9 mouse cellular contexts compared by ENCODE assay signal in the genomic region with DNA sequence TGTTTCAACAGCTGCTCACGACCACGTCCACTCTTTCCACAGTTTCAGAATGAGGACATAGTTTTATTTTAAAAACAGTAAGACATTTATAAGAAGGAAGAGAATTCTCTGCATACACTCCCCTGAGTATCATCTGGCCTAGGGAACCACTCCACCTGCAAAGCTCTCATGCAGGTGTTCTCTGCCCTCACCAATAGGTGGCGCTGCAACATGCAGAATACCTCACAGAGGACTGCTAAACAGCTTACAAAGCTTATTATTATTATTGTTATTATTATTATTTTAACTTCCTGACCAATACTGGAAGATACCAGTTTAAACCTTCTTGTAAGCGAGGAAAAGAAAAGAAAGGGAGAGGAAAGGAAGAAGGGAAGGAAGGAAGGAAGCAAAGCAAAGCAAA.
DNase-seq lines count a peak whose midpoint lies in the region; ATAC-seq and TF ChIP-seq lines count a peak whose summit lies in the region.
"Had no signal": no experiment of that assay in that cellular context is flagged by ENCODE, and none has a peak within 500 bp of the region (broad histone marks: within the 10 kb centered on the region; RNA-seq: fewer than 3 reads in every experiment).

No protein-coding gene starts in this region.

- DNase-seq in frontal cortex, postnatal 25 days (ENCODE audit: low spot score in 2 of 2) = no peak
- DNase-seq in urinary bladder, adult 18-20 months (ENCODE audit: low spot score in 2 of 2) = peak; percentile 13 to 21
- DNase-seq in urinary bladder, adult 2 months (ENCODE audit: low spot score) = no peak
- peak; percentile 38 for DNase-seq in embryo, embryonic 9.5 days (ENCODE audit: extremely low spot score)
- peak; percentile 86 for DNase-seq in hindbrain, postnatal 0 days (ENCODE audit: low spot score)
- peak; percentile 71 for DNase-seq in limb, embryonic 11.5 days (ENCODE audit: low spot score)
- DNase-seq in retina, adult 2 months (ENCODE audit: low read depth, low spot score) = peak; percentile 51

- 22% methylated on average over 4 of the region's 4 CpGs for WGBS in hindbrain, postnatal 0 days
- 24% methylated on average over 4 of the region's 4 CpGs for WGBS in limb, embryonic 11.5 days

- H3K27ac ChIP-seq in hindbrain, postnatal 0 days = no peak overlapping the region
- no peak overlapping the region for H3K27ac ChIP-seq in limb, embryonic 11.5 days (replicated peaks; ENCODE audit: low read depth, low read length)

- H3K36me3 ChIP-seq in hindbrain, postnatal 0 days (ENCODE audit: insufficient read depth, low read length) = no peaks in the 10 kb centered on the region
- H3K36me3 ChIP-seq in limb, embryonic 11.5 days (ENCODE audit: control insufficient read depth, insufficient read depth, low read length) = no peaks in the 10 kb centered on the region
- H3K36me3 ChIP-seq: G1E had no signal

- no peak overlapping the region for H3K4me2 ChIP-seq in hindbrain, postnatal 0 days (ENCODE audit: low read depth, low read length)
- H3K4me2 ChIP-seq in limb, embryonic 11.5 days (ENCODE audit: low read depth, severe bottlenecking) = no peak overlapping the region

- H3K4me1 ChIP-seq in hindbrain, postnatal 0 days (ENCODE audit: insufficient read depth, low read length) = 0 out of 2 replicates have a peak, but pooled peaks cover 6% of the 10 kb centered on the region
- no peaks in the 10 kb centered on the region for H3K4me1 ChIP-seq in limb, embryonic 11.5 days (ENCODE audit: control insufficient read depth, insufficient read depth, low read length)

- no peaks in the 10 kb centered on the region for H3K27me3 ChIP-seq in hindbrain, postnatal 0 days (ENCODE audit: insufficient read depth, low read length)
- H3K27me3 ChIP-seq in limb, embryonic 11.5 days (ENCODE audit: control insufficient read depth, insufficient read depth, low read length) = no peaks in the 10 kb centered on the region

- no peak overlapping the region for H3K4me3 ChIP-seq in hindbrain, postnatal 0 days (ENCODE audit: low read length)
- no peak overlapping the region for H3K4me3 ChIP-seq in limb, embryonic 11.5 days (ENCODE audit: low read depth, low read length)

- no peak overlapping the region for H3K9ac ChIP-seq in hindbrain, postnatal 0 days (replicated peaks; ENCODE audit: low read length)
- H3K9ac ChIP-seq in limb, embryonic 11.5 days (ENCODE audit: low read length) = no peak overlapping the region

- peak; percentile 81 for ATAC-seq in frontal cortex, adult (ENCODE audit: low TSS enrichment)
- 0 out of 2 replicates have a peak, but pooled peaks have one; percentile 69 for ATAC-seq in hindbrain, postnatal 0 days
- ATAC-seq in limb, embryonic 11.5 days (ENCODE audit: insufficient number of reproducible peaks, low FRiP score, low TSS enrichment, low read depth) = no peak

- peak; percentile 90 for TF ChIP-seq CTCF in hindbrain, postnatal 0 days (IDR thresholded peaks at IDR 0.05; ENCODE audit: low read depth)

- H3K9me3 ChIP-seq in hindbrain, postnatal 0 days (ENCODE audit: low read length) = no peaks in the 10 kb centered on the region
- H3K9me3 ChIP-seq in limb, embryonic 11.5 days (ENCODE audit: control insufficient read depth, low read length) = no peaks in the 10 kb centered on the region

Comparison
In these comparisons a context has a peak if more than half of its experiments do, and no peak if none do; other contexts are left out.
1. DNase-seq: peak in urinary bladder, adult 18-20 months (2 of 2), embryo, embryonic 9.5 days (single experiment), hindbrain, postnatal 0 days (single experiment), limb, embryonic 11.5 days (single experiment) and retina, adult 2 months (single experiment); none in frontal cortex, postnatal 25 days (0 of 2) and urinary bladder, adult 2 months (single experiment).